Mouse (Mus musculus): ENCODE results near the gene Gm21680. TPM values are rescaled to one million over a fixed set of nuclear protein-coding genes. Genes with fewer than 3 reads are reported as not detected.
"Not testable (repeated sequence)": the region's sequence is repeated elsewhere in the genome, so short reads cannot be mapped to it uniquely, and the experiment has no call there.

Gene Gm21680
- total RNA-seq (2021) = not detected
- long read RNA-seq, experiment 1 = 0 reads
- long read RNA-seq, experiment 2 = 0 reads

DNA sequence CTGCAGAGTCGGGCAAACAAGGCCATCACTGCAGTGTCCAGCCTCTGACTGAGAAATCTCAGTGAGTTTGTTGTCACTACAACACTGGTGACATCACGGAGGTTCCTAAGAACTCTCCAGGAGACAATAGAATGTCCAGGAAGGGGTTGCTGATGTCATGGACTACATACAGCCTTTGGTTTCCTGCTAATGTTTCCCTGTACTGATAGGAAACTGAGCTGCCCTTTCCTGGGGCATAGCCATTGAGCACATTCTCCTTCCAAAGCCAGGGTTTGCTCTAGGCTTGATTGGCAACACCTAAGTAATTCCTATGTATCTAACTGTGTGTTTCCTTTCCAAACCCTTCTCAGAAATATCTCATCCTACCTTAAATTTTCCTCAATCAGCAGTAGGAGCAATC, at the start of gene Gm21680:
TSS of gene Gm21680 (minus strand) at position 101 of the 400 bp plus-strand sequence.
- DNase-seq (ENCODE audit: low spot score) = not testable (repeated sequence)

DNA sequence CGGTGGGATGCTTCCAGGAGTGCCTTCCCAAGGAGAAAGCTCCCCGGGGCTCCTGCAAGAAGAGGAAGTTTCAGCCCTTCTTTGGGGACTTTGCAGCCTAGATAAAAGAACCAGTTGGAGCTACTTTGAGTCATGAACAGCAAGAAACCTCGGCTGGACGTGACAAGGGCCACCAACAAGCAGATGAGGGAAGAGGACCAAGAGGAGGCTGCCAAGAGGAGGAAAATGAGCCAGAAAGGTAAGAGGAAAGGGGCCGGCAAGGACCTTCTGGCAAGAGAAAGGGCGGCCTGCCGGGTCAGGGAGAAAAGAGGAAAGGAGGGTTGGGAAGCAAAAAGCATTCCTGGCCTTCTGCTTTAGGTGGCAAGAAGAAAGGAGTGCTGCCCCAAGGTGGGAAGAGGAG, 35.2 kb upstream of the Gm21680 start:
- not testable (repeated sequence) for DNase-seq (ENCODE audit: low spot score)

DNA sequence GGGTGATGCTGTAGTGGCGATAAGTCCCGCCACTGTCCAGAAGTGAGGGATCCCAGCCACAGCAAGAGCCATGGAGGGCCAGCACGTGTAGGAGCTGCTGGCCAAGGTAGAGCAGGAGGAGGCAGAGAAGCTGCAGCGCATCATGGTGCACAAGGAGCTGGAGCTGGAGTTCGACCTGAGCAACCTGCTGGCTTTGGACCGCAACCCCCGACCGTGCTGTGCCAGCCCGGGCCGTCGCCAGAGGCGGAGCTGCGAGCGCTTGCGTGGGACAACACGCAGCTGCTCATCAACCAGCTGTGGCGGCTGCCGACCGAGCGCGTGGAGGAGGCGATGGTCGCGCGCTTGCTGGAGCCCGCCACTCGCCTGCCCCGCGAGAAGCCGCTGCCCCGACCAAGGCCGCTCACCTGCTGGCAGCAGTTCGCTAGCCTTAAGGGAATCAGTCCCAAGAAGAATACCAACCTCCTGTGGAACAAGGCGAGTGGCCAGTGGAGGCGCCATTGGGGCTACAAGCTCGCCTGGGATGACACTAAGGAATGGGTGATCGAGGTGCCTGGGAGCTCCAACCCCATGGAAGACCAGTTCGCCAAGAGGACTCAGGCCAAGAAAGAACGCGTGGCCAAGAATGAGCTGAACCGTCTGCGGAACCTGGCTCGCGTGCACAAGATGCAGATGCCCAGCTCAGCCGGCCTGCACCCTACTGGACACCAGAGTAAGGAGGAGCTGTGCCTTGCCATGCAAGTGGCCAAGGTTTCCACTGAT, 34.7 kb upstream of the Gm21680 start:
- not testable (repeated sequence) for DNase-seq (ENCODE audit: low spot score)

DNA sequence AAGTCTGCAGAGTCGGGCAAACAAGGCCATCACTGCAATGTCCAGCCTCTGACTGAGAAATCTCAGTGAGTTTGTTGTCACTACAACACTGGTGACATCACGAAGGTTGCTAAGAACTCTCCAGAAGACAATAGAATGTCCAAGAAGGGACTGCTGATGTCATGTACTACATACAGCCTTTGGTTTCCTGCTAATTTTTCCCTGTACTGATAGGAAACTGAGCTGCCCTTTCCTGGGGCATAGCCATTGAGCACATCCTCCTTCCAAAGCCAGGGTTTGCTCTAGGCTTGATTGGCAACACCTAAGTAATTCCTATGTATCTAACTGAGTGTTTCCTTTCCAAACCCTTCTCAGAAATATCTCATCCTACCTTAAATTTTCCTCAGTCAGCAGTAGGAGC, 32.2 kb upstream of the Gm21680 start, which contains the start of gene Gm1979:
TSS of gene Gm1979 (minus strand) at position 101 of the 400 bp plus-strand sequence.
- not testable (repeated sequence) for DNase-seq (ENCODE audit: low spot score)

DNA sequence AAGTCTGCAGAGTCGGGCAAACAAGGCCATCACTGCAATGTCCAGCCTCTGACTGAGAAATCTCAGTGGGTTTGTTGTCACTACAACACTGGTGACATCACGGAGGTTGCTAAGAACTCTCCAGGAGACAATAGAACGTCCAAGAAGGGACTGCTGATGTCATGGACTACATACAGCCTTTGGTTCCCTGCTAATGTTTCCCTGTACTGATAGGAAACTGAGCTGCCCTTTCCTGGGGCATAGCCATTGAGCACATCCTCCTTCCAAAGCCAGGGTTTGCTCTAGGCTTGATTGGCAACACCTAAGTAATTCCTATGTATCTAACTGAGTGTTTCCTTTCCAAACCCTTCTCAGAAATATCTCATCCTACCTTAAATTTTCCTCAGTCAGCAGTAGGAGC, 16.1 kb upstream of the Gm21680 start, which contains the start of gene Gm21698:
TSS of gene Gm21698 (minus strand) at position 101 of the 400 bp plus-strand sequence.
- not testable (repeated sequence) for DNase-seq (ENCODE audit: low spot score)

DNA sequence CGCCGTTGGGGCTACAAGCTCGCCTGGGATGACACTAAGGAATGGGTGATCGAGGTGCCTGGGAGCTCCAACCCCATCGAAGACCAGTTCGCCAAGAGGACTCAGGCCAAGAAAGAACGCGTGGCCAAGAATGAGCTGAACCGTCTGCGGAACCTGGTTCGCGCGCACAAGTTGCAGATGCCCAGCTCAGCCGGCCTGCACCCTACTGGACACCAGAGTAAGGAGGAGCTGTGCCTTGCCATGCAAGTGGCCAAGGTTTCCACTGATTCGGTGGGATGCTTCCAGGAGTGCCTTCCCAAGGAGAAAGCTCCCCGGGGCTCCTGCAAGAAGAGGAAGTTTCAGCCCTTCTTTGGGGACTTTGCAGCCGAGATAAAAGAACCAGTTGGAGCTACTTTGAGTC, 15.4 kb downstream of the Gm21680 start:
- DNase-seq (ENCODE audit: low spot score) = not testable (repeated sequence)

DNA sequence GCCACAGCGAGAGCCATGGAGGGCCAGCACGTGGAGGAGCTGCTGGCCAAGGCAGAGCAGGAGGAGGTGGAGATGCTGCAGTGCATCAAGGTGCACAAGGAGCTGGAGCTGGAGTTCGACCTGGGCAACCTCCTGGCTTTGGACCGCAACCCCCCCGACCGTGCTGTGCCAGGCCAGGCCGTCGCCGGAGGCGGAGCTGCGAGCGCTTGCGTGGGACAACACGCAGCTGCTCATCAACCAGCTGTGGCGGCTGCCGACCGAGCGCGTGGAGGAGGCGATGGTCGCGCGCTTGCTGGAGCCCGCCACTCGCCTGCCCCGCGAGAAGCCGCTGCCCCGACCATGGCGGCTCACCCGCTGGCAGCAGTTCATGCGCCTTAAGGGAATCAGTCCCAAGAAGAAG, 15.9 kb downstream of the Gm21680 start:
- DNase-seq (ENCODE audit: low spot score) = not testable (repeated sequence)

DNA sequence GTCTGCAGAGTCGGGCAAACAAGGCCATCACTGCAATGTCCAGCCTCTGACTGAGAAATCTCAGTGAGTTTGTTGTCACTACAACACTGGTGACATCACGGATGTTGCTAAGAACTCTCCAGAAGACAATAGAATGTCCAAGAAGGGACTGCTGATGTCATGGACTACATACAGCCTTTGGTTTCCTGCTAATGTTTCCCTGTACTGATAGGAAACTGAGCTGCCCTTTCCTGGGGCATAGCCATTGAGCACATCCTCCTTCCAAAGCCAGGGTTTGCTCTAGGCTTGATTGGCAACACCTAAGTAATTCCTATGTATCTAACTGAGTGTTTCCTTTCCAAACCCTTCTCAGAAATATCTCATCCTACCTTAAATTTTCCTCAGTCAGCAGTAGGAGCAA, 18.1 kb downstream of the Gm21680 start, which contains the start of gene Gm21671:
TSS of gene Gm21671 (minus strand) at position 101 of the 400 bp plus-strand sequence.
- not testable (repeated sequence) for DNase-seq (ENCODE audit: low spot score)

DNA sequence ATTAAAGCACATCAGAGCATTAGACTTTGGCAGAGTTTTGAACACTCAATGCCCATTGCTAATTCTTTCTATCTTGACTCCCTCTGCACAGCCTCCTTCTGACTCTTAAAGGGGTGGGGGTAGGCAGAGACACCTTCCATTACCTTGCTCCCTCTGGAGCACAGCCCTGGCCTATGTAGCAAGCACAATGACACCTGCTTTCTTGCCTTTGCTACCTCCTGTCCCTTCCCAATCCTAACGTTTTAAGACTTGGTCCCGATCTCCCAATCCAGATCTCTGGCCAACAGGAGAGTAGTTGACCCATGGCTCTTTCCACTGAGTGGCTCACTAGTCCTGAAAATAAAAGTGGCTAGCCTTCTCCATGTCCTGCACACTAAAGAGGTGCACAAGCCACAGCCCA, 27.1 kb downstream of the Gm21680 start:
- DNase-seq (ENCODE audit: low spot score) = not testable (repeated sequence)

DNA sequence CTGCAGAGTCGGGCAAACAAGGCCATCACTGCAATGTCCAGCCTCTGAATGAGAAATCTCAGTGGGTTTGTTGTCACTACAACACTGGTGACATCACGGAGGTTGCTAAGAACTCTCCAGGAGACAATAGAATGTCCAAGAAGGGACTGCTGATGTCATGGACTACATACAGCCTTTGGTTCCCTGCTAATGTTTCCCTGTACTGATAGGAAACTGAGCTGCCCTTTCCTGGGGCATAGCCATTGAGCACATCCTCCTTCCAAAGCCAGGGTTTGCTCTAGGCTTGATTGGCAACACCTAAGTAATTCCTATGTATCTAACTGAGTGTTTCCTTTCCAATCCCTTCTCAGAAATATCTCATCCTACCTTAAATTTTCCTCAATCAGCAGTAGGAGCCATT, 30.2 kb downstream of the Gm21680 start, which contains the start of gene Gm21663:
TSS of gene Gm21663 (minus strand) at position 101 of the 400 bp plus-strand sequence.
- not testable (repeated sequence) for DNase-seq (ENCODE audit: low spot score)

Other genes with a start within 250 kb of the Gm21680 start
- gene Actr3b, start 212.7 kb downstream of the Gm21680 start, total RNA-seq (2021) = 10 to 100 TPM; 10.7 to 21.0 TPM
- not detected for gene Gm21663, start 30.3 kb downstream of the Gm21680 start, total RNA-seq (2021)
- gene Gm21671, start 18.2 kb downstream of the Gm21680 start, total RNA-seq (2021) = not detected
- gene Gm21698, start 16.0 kb upstream of the Gm21680 start, total RNA-seq (2021) = not detected
- gene Gm1979, start 32.1 kb upstream of the Gm21680 start, total RNA-seq (2021) = not detected
- not detected for gene Gm5862, start 50.3 kb upstream of the Gm21680 start, total RNA-seq (2021)
- not detected for gene Speer4a, start 66.9 kb upstream of the Gm21680 start, total RNA-seq (2021)
- not detected for gene Gm7347, start 85.9 kb upstream of the Gm21680 start, total RNA-seq (2021)
- gene Gm10471, start 116.6 kb upstream of the Gm21680 start, total RNA-seq (2021) = not detected
- not detected for gene 5031410I06Rik, start 132.7 kb upstream of the Gm21680 start, total RNA-seq (2021)
- not detected for gene Gm10220, start 148.8 kb upstream of the Gm21680 start, total RNA-seq (2021)

All from gastrocnemius, adult 18-20 months (tissue).